Mouse (Mus musculus): ENCODE measurements at regions not wholly inside any gene's neighbourhood (a gene's known extent, or its start where the extent isn't known, plus 50 kb on each side); places are given as distances from the start of the nearest gene placed in this dataset.

DNA sequence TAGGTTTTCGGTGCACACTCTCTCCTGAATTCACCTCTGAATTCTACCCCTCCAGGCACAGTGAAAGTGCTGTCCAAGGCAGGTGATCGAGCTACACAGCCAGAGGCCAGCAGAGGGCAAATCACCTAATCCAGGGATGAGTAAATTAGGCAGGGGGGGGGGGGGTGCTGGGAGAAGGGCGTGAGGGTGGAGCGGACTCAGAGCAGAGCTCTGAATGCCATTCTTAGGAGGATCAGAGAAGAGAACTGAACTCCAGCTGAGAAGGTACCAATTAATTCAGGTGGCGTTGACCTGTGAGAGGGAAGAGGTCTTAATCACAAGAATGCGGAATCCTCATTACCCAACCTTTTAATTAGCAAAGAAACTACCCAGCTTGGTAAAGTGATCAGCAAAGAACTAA is 183.5 kb downstream of the Lrrn1 start:
- TF ChIP-seq POLR2A (IDR thresholded peaks at IDR 0.05; ENCODE audit: low read depth, low read length) (no peak), GABPA (IDR thresholded peaks at IDR 0.05; ENCODE audit: insufficient replicate concordance, low read depth, low read length) (no peak), NRF1 (IDR thresholded peaks at IDR 0.05; ENCODE audit: low read depth, low read length) (no peak), RAD21 (IDR thresholded peaks at IDR 0.05; ENCODE audit: low read depth, low read length) (no peak), RCOR1 (conservative IDR thresholded peaks at IDR 0.05; ENCODE audit: low read depth, low read length) (no peak), SIN3A (IDR thresholded peaks at IDR 0.05; ENCODE audit: low read length) (no peak), MAZ (IDR thresholded peaks at IDR 0.05; ENCODE audit: low read depth, low read length) (no peak), ZMIZ1 (IDR thresholded peaks at IDR 0.05; ENCODE audit: low read depth, low read length) (no peak), IRF4 (IDR thresholded peaks at IDR 0.05; ENCODE audit: low read depth, low read length) (no peak), E2F4 (IDR thresholded peaks at IDR 0.05; ENCODE audit: insufficient replicate concordance, low read depth, low read length) (no peak), BHLHE40 (IDR thresholded peaks at IDR 0.05; ENCODE audit: low read depth, low read length) (no peak), MYC (IDR thresholded peaks at IDR 0.05; ENCODE audit: low read depth, low read length) (no peak), ETS1 (conservative IDR thresholded peaks at IDR 0.05; ENCODE audit: low read depth, low read length) (no peak), SMC3 (IDR thresholded peaks at IDR 0.05; ENCODE audit: low read depth, low read length) (no peak), MXI1 (IDR thresholded peaks at IDR 0.05; ENCODE audit: low read depth, low read length) (no peak), MEF2A (IDR thresholded peaks at IDR 0.05; ENCODE audit: borderline replicate concordance, low read depth, low read length) (no peak), CHD1 (IDR thresholded peaks at IDR 0.05; ENCODE audit: low read depth, low read length) (no peak)
- H3K4me2 ChIP-seq (ENCODE audit: insufficient read depth, low read depth, poor library complexity, severe bottlenecking): no peak overlapping the region
- no peaks in the 10 kb centered on the region for H3K79me2 ChIP-seq (replicated peaks; ENCODE audit: control insufficient read depth, extremely low read depth, insufficient read depth, poor library complexity, severe bottlenecking)
- peaks cover 2% of the 10 kb centered on the region for H3K27me3 ChIP-seq (replicated peaks)
- DNase-seq (ENCODE audit: extremely low read depth): no peak
- no peak overlapping the region for H3K4me3 ChIP-seq (replicated peaks in 1 of 3; ENCODE audit: low read depth in 2 of 3, low read length in 2 of 3, poor library complexity in 1 of 3)
- H3K9ac ChIP-seq (ENCODE audit: insufficient read depth, low read depth): no peak overlapping the region
- dilution Hi-C loops (cut with MboI; ENCODE audit: extremely low pct_ligation_motif_present, extremely low pct_unique_long_range_greater_than_20kb, low sequenced_read_pairs): no loop called here
- in situ Hi-C loops (cut with MboI; ENCODE audit: low pct_ligation_motif_present, low pct_unique_long_range_greater_than_20kb, low sequenced_read_pairs): no loop called here
- no peaks in the 10 kb centered on the region for H3K36me3 ChIP-seq (replicated peaks in 1 of 2; ENCODE audit: control insufficient read depth in 1 of 2, insufficient read depth in 1 of 2, low read length in 1 of 2)
- H3K4me1 ChIP-seq (ENCODE audit: control insufficient read depth in 1 of 2, insufficient read depth in 2 of 2): no peaks in the 10 kb centered on the region
- no peak overlapping the region for H3K27ac ChIP-seq (ENCODE audit: insufficient read depth, low read depth)
- no peaks in the 10 kb centered on the region for H3K9me3 ChIP-seq (replicated peaks; ENCODE audit: low read length)

GRCm38 (mm10) chr6:107717194-107717593 is 187.6 kb downstream of the Lrrn1 start:
- Histone ChIP-seq H3K27ac (ENCODE audit: insufficient read depth, low read depth) (no peak overlapping the region), H3K4me2 (ENCODE audit: insufficient read depth, low read depth, poor library complexity, severe bottlenecking) (no peak overlapping the region), H3K4me3 (replicated peaks in 1 of 3; ENCODE audit: low read depth in 2 of 3, low read length in 2 of 3, poor library complexity in 1 of 3) (no peak overlapping the region), H3K9me3 (replicated peaks; ENCODE audit: low read length) (no peaks in the 10 kb centered on the region), H3K4me1 (ENCODE audit: control insufficient read depth in 1 of 2, insufficient read depth in 2 of 2) (no peaks in the 10 kb centered on the region), H3K27me3 (replicated peaks) (peaks cover 2% of the 10 kb centered on the region), H3K9ac (ENCODE audit: insufficient read depth, low read depth) (no peak overlapping the region), H3K36me3 (replicated peaks in 1 of 2; ENCODE audit: control insufficient read depth in 1 of 2, insufficient read depth in 1 of 2, low read length in 1 of 2) (no peaks in the 10 kb centered on the region), H3K79me2 (replicated peaks; ENCODE audit: control insufficient read depth, extremely low read depth, insufficient read depth, poor library complexity, severe bottlenecking) (no peaks in the 10 kb centered on the region)
- dilution Hi-C loops (cut with MboI; ENCODE audit: extremely low pct_ligation_motif_present, extremely low pct_unique_long_range_greater_than_20kb, low sequenced_read_pairs) (no loop called here), in situ Hi-C loops (cut with MboI; ENCODE audit: low pct_ligation_motif_present, low pct_unique_long_range_greater_than_20kb, low sequenced_read_pairs) (no loop called here)
- TF ChIP-seq MAFK (IDR thresholded peaks at IDR 0.05; ENCODE audit: insufficient replicate concordance, low read length) (peak; percentile 92), MAX (IDR thresholded peaks at IDR 0.05; ENCODE audit: low read length) (no peak)
- no peak for DNase-seq (ENCODE audit: extremely low read depth)
